Mouse (Mus musculus): ENCODE measurements at regions not wholly inside any gene's neighbourhood (a gene's known extent, or its start where the extent isn't known, plus 50 kb on each side); places are given as distances from the start of the nearest gene placed in this dataset.
"Not testable (repeated sequence)": the region's sequence is repeated elsewhere in the genome, so short reads cannot be mapped to it uniquely, and the experiment has no call there.

DNA sequence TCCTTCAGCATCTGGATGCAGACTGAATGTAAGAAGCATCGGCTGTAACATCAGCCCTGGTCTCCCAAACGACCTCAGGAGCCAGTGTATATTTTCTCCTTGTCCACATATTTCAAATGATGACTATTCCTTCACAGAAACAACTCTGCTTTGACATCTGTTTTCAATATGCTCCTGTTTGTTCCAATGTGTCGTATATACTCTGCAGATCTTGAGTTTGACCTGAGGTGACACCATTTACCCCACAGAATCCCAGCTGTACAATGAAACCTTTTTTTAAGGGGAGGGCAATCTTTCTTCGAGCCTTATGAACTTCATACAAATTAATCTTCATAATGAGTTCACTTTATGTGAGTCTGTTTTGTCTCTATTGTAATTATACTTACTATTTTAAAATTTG lies 341.7 kb upstream of the Nrsn1 start:
- Histone ChIP-seq H3K27me3 (replicated peaks) (no peaks in the 10 kb centered on the region), H3K36me3 (no peaks in the 10 kb centered on the region), H3K4me2 (no peak overlapping the region), H3K27ac (no peak overlapping the region), H3K9ac (no peak overlapping the region), H3K4me1 (no peaks in the 10 kb centered on the region), H3K4me3 (no peak overlapping the region), H3K9me3 (replicated peaks) (no peaks in the 10 kb centered on the region)
- ATAC-seq: no peak
- WGBS (ENCODE audit: insufficient replicate concordance): 51% methylated on average over 4 of the region's 4 CpGs

DNA sequence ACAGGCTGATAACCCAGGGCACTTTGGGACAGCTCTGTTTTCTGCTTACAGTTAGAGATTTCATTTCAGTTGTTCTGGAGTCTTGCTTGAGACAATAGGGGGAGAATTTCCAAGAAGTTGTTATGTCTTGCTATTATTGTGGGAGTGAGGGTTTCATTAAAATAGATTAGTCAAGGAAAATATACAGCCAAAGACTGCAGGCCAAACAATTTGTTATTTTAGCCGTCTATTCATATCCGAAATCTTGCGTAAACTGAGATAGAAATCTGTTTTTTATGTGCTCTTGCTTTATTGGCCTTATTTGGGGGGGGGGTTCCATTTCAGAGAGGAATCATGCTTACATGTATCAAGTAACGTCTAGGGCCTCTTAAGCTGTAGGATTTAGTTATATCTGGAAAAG lies 339.3 kb upstream of the Nrsn1 start:
- H3K4me2 ChIP-seq: no peak overlapping the region
- ATAC-seq: no peak
- WGBS (ENCODE audit: insufficient replicate concordance): 70% methylated on average over 4 of the region's 4 CpGs

DNA sequence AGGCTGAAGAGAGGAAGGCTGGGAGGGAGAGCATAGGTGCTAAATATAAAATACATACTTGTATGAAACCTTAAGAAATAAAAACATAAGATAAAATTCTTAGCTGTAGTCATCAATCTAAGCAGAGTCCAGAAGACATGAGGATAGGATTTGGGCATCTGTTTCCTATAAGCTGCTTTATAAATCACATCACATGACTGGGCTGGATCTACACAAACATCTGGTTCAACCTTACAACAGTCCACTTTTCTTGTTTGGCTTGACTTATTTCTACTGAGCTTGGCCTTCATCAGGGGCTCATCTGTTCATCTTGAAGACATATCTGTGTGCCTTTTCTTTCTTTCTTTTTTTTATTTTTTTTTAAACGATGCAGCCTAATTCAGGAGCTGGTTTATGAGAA lies 338.9 kb upstream of the Nrsn1 start:
- Histone ChIP-seq H3K27ac (no peak overlapping the region), H3K27me3 (replicated peaks) (no peaks in the 10 kb centered on the region), H3K9ac (no peak overlapping the region), H3K36me3 (no peaks in the 10 kb centered on the region), H3K9me3 (replicated peaks) (no peaks in the 10 kb centered on the region), H3K4me2 (no peak overlapping the region), H3K4me1 (no peaks in the 10 kb centered on the region), H3K4me3 (no peak overlapping the region)
- 50% methylated on average over 1 of the region's 1 CpGs for WGBS (ENCODE audit: insufficient replicate concordance)
- ATAC-seq: no peak

More for the DNA sequence above, 339.3 kb upstream of the Nrsn1 start:
- Histone ChIP-seq H3K9me3 (replicated peaks) (no peaks in the 10 kb centered on the region), H3K9ac (no peak overlapping the region), H3K27me3 (replicated peaks) (no peaks in the 10 kb centered on the region), H3K4me3 (no peak overlapping the region), H3K27ac (no peak overlapping the region), H3K36me3 (no peaks in the 10 kb centered on the region), H3K4me1 (no peaks in the 10 kb centered on the region)

DNA sequence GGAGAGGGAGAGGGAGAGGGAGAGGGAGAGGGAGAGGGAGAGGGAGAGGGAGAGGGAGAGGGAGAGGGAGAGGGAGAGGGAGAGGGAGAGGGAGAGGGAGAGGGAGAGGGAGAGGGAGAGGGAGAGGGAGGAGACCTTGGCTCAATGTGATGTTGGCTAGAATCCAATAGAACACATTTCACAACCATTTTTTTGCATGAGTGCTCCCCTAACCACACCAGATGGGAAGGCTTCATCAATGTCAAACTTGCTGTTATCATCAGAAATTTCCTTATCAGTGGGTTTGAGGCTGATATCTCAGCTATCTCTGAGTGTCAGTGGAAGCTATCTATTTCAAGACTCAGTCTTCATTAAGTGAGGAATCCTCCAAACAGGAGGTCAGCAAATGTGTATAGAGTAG lies 331.0 kb upstream of the Nrsn1 start:
- not testable (repeated sequence) for H3K27me3 ChIP-seq (replicated peaks); H3K27ac ChIP-seq; H3K4me3 ChIP-seq; H3K4me1 ChIP-seq; H3K9ac ChIP-seq; H3K9me3 ChIP-seq (replicated peaks); ATAC-seq; H3K4me2 ChIP-seq; H3K36me3 ChIP-seq

DNA sequence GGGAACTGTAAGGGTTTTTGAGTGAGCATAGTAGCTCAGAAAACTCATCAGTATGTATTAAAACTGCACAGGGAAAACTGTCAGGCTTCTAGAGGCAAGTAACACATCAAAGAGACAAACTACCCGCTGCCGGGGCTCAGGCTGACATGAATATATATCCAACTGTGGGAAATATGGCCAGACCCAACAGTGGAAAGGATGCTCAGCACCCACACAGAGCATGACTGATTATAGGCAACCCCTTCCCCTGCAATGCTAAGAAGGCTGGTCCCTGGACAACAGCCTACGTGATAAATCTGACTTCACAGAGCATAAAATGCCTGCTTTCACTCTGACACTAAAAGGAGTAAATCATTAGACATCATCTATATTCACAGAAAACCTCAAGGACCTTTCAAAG lies 324.3 kb upstream of the Nrsn1 start:
- no peak overlapping the region for H3K9ac ChIP-seq
- no peaks in the 10 kb centered on the region for H3K9me3 ChIP-seq (replicated peaks)
- no peaks in the 10 kb centered on the region for H3K36me3 ChIP-seq
- no peaks in the 10 kb centered on the region for H3K27me3 ChIP-seq (replicated peaks)
- H3K4me2 ChIP-seq: no peak overlapping the region
- ATAC-seq: no peak
- no peaks in the 10 kb centered on the region for H3K4me1 ChIP-seq
- H3K4me3 ChIP-seq: no peak overlapping the region
- H3K27ac ChIP-seq: no peak overlapping the region
- WGBS (ENCODE audit: insufficient replicate concordance): 68% methylated on average over 3 of the region's 3 CpGs

DNA sequence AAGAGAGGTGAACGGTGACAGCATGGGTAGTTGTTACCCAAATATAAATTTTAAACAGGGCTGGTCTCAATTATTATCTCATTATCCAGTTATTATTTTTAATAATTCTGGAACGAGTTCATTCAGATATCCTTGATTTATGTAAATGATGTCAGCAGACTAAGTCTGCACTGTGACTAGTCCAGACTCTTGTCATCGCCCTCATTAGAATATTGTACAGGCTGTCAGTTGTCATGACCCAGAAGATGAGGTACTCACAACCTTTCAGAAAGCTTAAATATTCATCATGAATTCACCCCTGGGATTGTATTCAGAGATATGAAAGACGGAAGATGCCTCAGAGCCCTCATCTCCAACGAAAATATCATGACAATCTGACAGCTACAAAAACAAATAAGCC lies 300.3 kb upstream of the Nrsn1 start:
- no peak overlapping the region for H3K4me3 ChIP-seq
- no peaks in the 10 kb centered on the region for H3K27me3 ChIP-seq (replicated peaks)
- H3K27ac ChIP-seq: no peak overlapping the region
- H3K4me1 ChIP-seq: no peaks in the 10 kb centered on the region
- 64% methylated on average over 5 of the region's 5 CpGs for WGBS (ENCODE audit: insufficient replicate concordance)
- ATAC-seq: no peak
- no peaks in the 10 kb centered on the region for H3K36me3 ChIP-seq
- H3K4me2 ChIP-seq: no peak overlapping the region
- no peak overlapping the region for H3K9ac ChIP-seq
- H3K9me3 ChIP-seq (replicated peaks): no peaks in the 10 kb centered on the region

DNA sequence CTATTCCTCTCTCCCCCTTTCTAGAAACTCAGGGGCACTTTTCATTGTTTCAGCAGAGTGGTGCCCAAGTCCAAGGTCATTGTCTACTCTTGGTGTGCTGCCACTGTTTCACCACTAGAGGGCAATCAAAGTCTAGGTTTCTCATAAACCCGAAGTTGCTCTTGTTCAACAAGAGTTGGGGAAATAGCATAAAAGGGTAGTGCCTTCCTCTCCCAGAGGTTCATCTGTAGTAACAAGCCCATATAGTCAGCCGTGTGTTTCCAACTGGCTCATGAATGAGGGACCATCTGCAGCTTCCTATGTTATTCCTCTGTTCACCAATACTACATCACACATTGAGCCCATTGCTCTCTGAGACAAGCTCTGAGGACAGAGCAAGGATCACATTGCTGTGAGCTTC lies 292.4 kb upstream of the Nrsn1 start:
- 6% methylated on average over 2 of the region's 2 CpGs for WGBS (ENCODE audit: insufficient replicate concordance)
- H3K9ac ChIP-seq: no peak overlapping the region
- H3K9me3 ChIP-seq (replicated peaks): no peaks in the 10 kb centered on the region
- ATAC-seq: no peak
- H3K27ac ChIP-seq: no peak overlapping the region
- no peaks in the 10 kb centered on the region for H3K4me1 ChIP-seq
- H3K36me3 ChIP-seq: no peaks in the 10 kb centered on the region
- H3K4me3 ChIP-seq: no peak overlapping the region
- no peak overlapping the region for H3K4me2 ChIP-seq
- no peaks in the 10 kb centered on the region for H3K27me3 ChIP-seq (replicated peaks)

DNA sequence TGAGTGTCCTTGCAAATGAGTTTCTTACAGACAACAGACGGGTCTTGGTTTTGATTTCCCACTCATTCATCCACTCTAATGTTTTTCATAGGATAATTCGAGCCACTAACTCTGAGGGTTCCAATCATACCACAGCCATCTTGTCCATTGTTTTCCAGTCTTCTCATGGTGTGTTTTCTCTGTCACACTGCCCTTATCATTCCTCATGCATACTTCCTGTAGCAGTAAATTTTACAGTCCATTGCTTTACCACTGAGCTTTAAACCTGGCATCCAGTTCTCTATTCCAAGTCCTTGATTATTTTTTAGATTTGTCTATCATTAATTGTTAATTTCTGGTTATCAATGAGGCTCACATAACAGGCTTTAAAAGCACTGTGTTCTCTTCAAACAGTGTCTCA lies 290.0 kb upstream of the Nrsn1 start:
- Histone ChIP-seq H3K9me3 (replicated peaks) (no peaks in the 10 kb centered on the region), H3K4me3 (no peak overlapping the region), H3K9ac (no peak overlapping the region), H3K36me3 (no peaks in the 10 kb centered on the region), H3K27ac (no peak overlapping the region), H3K4me1 (no peaks in the 10 kb centered on the region), H3K4me2 (no peak overlapping the region), H3K27me3 (replicated peaks) (no peaks in the 10 kb centered on the region)
- no peak for ATAC-seq
- 29% methylated on average over 2 of the region's 2 CpGs for WGBS (ENCODE audit: insufficient replicate concordance)

DNA sequence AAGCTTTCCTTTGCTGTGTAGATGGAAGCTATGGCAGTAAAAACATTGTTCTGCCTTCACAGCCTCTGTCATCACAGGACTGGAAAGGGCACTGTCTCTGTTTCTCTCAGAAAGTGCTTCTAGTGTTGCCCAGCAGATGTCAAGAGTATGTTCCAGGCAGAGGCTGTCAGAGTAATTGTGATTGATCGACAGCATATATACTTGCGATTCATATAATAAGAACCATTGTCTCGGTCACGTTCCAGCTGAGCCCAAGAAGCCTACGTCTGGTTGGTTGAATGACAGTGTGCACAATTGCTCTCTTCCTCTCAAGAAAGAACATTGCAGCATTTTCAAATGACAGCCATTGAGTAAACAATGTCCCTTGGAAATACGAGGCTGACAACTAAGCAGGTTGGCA lies 284.7 kb upstream of the Nrsn1 start:
- no peak overlapping the region for H3K9ac ChIP-seq
- H3K4me2 ChIP-seq: no peak overlapping the region
- no peaks in the 10 kb centered on the region for H3K9me3 ChIP-seq (replicated peaks)
- no peaks in the 10 kb centered on the region for H3K4me1 ChIP-seq
- no peak overlapping the region for H3K27ac ChIP-seq
- H3K36me3 ChIP-seq: no peaks in the 10 kb centered on the region
- H3K27me3 ChIP-seq (replicated peaks): no peaks in the 10 kb centered on the region
- no peak for ATAC-seq
- no peak overlapping the region for H3K4me3 ChIP-seq
- WGBS (ENCODE audit: insufficient replicate concordance): 74% methylated on average over 6 of the region's 6 CpGs

DNA sequence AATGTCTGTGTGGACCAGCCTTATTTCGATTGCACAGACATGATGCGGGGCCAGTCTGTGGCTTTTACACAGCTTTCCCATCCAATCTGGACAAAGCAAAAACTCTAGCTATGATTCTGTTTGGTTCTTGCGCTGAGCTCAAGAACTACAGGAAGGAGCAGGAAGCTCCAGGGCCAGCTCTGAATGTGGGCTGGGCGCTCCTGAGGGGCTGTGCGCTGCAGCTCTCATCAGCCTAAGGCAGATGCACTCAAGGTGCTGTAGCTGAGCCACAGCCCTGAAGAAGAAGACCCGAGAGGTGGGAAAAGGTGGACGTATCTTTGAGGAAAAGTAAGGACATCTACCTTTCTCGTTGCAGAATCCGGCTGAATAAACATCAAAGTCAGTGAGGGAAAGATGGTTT lies 278.2 kb upstream of the Nrsn1 start:
- Histone ChIP-seq H3K27ac (no peak overlapping the region), H3K4me3 (no peak overlapping the region), H3K9me3 (replicated peaks) (no peaks in the 10 kb centered on the region), H3K27me3 (replicated peaks) (no peaks in the 10 kb centered on the region), H3K9ac (no peak overlapping the region), H3K4me1 (no peaks in the 10 kb centered on the region), H3K4me2 (no peak overlapping the region), H3K36me3 (no peaks in the 10 kb centered on the region)
- no peak for ATAC-seq
- WGBS (ENCODE audit: insufficient replicate concordance): 72% methylated on average over 9 of the region's 9 CpGs

DNA sequence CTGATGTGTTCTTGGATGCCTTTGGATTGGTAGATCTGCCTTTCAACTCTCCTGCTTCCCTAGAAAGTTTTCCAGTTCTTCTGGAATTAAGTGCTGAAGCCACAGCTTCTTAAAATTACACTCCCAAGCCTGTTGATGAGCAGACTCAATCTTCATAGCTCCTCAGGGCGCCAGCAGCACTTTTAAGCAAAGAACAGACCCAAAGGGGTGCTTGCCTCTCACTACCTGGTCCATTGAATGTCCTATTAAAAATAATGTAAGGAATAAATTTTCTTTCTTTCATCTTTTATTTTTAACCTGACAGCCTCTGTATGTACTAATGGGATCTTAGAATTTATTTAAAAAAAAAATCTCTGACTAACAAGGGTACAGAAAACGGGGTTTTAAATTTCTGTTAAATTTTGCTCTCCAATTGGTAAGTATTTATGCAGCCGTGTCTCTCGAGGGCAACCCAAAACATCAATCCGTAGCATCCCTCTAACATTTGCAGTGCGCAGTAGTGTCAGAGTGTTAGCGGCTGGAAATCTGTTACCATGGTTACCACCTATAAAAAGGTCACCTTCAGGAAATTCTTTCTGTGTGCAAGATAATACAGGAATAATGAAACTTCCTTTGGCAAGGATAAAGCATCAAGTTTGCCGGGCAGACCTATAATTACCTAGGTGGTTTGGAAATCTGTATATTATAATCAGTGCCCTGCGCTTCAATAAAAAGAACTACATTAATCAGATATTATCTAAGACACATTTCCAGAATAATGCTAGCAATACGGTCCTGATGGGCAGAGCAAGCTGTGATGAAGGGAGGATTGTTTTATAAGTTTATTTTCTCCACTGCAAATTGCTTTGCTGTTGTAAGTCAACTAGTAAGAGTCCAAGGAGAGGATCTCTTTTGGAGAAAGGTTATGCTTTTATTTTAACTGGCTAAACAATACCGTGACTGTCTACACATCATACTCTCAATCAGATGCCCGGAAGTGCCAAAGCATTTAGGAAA lies 277.1 kb upstream of the Nrsn1 start:
- Histone ChIP-seq H3K27me3 (replicated peaks) (no peaks in the 10 kb centered on the region), H3K36me3 (no peaks in the 10 kb centered on the region), H3K4me1 (no peaks in the 10 kb centered on the region), H3K27ac (no peak overlapping the region), H3K4me3 (no peak overlapping the region), H3K4me2 (no peak overlapping the region), H3K9ac (no peak overlapping the region), H3K9me3 (replicated peaks) (no peaks in the 10 kb centered on the region)
- 65% methylated on average over 12 of the region's 12 CpGs for WGBS (ENCODE audit: insufficient replicate concordance)
- ATAC-seq: no peak

DNA sequence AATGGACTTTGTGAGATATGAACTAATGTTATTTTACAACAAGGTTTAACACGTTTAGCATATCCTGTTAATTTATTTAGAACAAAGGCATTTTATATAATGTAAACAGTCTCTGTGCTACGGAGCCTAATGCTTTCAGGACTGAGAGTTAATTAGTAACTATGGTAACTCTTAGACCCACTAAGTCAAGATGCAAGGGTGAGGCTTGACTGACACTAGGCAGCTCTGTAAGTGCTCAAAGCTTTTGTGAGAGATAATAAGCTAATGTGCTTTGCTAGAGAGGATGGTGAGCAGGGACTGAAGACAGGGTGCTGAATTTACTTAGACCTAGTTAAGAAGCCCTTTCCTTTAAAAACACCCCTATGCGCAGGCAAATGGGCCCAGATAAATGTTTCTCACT lies 253.8 kb upstream of the Nrsn1 start:
- H3K27me3 ChIP-seq (replicated peaks): no peaks in the 10 kb centered on the region
- no peaks in the 10 kb centered on the region for H3K4me1 ChIP-seq
- ATAC-seq: no peak
- 45% methylated on average over 3 of the region's 3 CpGs for WGBS (ENCODE audit: insufficient replicate concordance)
- no peak overlapping the region for H3K4me3 ChIP-seq
- no peak overlapping the region for H3K9ac ChIP-seq
- H3K27ac ChIP-seq: no peak overlapping the region
- H3K9me3 ChIP-seq (replicated peaks): no peaks in the 10 kb centered on the region
- no peak overlapping the region for H3K4me2 ChIP-seq
- H3K36me3 ChIP-seq: no peaks in the 10 kb centered on the region

DNA sequence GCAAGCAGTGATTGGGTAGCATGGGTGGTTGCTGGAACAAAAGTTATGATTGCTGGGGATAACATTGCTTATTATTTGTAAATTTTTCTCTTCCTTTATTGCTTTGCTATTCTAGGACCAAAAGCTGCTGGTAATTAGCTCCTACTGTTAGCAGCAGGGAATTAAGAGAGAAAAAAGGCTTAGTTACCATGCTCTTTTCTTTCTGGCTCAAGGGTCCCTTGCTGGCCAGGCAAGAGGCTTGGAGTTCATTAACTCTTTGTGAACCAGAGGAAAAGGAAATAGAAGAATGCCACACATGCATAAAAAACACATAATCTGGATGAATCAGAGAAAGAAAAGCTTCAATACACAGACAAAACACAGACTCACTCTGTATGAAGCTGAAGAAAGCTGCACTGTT lies 237.1 kb upstream of the Nrsn1 start:
- ATAC-seq: no peak

More for the DNA sequence above, 237.1 kb upstream of the Nrsn1 start:
- Histone ChIP-seq H3K9ac (no peak overlapping the region), H3K27me3 (replicated peaks) (no peaks in the 10 kb centered on the region), H3K36me3 (no peaks in the 10 kb centered on the region), H3K4me3 (no peak overlapping the region), H3K27ac (no peak overlapping the region), H3K9me3 (replicated peaks) (no peaks in the 10 kb centered on the region), H3K4me2 (no peak overlapping the region), H3K4me1 (no peaks in the 10 kb centered on the region)
